Mouse (Mus musculus): ENCODE results near the gene Tpm4.

Tpm4 gene

DNA sequence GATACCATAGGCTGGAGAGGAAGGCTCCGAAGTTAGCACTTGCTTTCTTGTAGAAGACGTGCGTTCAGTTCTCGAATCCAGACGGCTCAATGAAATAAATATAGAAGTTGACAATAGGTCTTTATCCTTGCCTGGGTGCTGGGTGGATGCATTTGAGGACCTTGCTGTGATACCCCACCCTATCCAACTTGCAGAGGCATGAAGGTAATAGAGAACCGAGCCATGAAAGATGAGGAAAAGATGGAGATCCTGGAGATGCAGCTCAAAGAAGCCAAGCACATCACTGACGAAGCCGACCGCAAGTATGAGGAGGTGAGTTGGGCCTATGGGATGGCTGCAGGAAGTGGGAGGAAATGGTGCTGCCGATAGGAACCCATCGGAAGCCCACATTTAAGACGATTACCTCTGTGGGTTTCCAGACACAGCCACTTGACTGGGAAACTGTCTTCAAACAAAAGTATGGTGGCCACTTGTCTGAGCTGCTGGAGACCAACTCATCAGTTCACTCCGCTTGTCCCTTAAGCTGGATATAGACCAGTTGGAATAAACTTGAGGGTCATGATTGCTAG is 8.6 kb downstream of the Tpm4 start:
- in situ Hi-C loops (cut with MboI): no loop called here

DNA sequence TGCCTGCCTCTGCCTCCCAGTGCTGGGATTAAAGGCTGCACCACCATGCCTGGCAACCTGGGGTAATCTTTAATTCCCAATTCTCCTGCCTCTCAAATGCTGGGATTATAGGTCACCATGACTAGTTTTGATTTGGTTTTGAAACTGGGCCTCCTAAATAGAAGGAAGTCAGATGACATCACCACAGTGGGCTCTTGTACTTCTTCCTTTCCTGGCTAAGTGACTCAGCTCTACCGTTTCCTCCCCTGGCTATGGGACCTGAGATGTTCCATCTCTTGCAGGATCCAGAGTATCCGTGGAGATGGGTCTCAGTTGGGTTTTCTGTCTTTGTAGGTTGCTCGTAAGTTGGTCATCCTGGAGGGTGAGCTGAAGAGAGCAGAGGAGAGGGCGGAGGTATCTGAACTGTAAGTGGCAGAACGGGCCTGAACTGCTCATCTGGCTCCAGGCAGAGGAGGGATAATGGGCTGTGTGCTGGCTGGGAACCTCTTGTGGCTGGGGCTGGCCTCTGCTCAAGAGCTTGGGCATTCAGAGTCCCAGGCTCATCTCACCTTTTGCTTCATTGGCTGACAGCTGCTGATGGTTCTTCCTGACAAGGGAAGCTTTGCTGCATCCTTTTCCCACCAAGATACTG is 9.7 kb downstream of the Tpm4 start:
- in situ Hi-C loops (cut with MboI): no loop called here

DNA sequence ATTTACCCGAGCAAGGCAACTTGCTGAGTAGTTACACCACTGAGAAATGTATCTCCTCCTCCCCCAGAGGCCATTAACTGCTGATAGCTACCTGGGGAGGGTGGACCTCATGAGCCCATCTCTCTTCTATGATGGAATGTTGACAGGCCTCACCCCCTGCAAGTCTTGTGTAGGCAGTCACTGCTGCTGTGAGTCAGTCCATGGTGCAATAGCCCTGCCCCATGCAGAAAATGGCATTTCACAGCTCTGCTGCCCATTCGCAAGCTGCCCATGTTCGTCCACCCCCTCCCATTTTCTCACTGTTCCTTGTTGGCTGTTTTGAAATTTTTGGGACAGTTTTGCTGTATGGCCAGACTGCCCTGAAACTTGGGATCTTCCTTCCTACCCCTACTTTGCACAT is 10.7 kb downstream of the Tpm4 start:
- in situ Hi-C loops (cut with MboI): no loop called here

DNA sequence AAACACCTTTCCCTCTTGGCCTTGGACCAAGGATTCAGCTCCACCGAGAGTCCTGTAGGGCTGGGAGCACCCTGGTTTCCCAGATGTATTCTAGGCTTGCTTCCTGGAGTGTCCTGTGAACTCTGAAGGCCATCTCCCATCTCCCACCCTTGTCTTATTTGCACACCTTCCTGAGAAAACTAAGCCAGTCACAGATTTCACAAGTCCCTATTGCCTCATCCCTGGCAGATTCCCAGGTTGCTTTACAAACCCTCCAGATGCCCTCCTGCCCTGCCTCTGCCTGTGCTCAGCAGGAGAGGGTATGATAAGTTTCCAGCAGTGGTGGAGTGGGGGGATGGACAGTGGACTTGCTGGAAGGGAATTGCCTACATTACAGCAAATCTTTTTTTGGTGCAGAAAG is 11.3 kb downstream of the Tpm4 start:
- in situ Hi-C loops (cut with MboI): no loop called here

DNA sequence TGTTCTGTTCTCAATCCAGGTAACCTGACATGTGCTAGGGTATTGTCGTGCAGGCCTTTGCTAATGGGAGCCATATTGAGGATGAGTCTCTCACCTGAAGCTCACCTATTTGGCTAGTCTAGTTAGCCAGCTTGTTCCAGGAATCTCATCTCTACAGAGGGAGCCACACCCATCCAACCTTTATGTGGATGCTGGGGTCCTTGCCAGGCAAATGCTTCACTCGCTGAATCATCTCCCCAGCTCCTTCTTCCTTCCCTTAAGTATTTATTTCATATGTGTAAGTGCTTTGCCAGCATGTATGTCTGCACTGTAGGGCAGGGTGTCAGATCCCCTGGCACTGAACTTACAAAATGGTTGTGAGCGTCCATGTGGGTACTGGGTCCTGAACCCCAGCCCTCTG is 11.8 kb downstream of the Tpm4 start:
- in situ Hi-C loops (cut with MboI): no loop called here

DNA sequence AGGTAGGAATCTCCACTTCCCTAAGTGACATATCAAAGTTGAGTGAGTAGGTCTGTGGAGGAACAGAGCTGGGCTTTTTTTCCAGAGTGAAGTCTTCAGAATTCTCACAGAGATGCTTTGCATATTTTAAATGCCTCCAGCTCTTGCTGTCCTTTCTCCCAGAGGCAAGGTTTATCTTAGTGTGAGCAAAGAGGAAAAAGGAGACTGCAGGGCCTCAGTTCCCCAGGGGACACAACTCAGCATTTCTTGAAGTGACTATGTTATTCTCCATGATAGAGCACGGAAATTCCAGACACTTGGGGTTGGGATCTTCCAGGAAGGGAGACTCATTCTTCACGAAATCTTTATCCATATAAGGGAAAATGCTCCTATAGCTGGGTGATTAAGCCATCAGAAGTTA is 12.5 kb downstream of the Tpm4 start:
- in situ Hi-C loops (cut with MboI): no loop called here

DNA sequence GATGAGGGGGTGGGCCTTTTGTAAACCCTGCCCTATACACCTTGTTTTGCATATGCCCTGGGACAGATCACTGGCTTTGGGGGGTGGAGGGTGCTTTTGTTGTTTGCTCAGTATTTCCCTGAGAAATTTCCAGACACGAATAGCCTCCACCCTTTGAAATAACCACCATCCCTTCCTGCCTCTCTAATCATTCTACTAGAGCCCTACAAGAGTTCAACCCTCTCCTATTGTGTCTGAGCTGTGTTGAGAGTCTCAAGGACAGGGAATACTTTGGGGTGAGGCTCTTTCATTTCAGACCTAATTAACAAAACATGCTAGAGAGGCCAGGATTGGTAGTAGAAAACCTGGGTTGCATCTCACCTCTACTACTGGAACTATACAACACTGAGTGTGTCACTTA is 14.3 kb downstream of the Tpm4 start:
- in situ Hi-C loops (cut with MboI): no loop called here

DNA sequence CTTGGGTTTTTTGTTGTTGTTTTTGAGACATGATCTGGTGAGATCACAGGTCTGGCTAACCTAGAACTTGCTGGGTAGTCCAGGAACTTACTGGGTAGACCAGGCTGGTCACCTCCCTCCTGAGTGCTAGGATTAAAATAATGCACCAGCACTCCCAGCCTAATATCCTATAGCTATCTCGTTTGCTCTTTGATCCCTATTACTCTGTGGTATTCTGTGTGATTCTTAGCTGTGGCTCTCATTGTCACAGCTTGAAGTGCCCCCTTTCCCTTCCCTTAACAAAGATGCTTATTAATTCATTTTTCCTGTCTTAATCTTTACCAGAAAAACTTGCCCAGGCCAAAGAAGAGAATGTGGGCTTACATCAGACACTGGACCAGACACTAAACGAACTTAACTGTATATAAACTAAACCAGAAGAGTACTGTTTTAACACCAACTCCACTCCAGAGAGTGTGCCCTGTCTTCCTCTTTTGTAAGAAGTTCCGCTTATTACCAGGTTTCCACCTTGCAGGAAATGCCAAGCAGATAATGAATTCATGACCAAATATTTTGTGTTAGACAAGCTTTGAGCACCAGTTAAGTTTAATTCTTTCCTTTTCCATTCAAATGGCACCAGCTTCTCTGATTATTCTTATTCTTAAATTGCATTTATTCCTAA is 16.8 kb downstream of the Tpm4 start:
- in situ Hi-C loops (cut with MboI): no loop called here

DNA sequence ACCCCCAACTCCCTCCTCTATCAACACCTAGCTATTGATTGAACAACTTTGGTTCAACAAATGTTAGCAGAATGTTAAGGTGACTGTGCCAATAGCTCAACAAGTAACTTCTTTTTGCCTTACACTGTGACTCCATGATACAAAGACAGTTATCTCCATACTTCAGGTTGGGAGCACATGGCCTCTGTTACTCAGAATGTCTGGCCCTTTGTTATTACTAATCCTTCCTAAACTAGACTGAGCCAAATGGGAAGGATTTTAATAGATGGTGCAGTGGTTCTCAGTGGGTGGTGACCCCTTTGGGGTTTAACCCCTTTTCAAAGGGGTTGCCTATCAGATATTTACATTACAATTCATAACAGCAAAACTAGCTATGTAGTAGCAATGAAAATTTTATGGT is 18.6 kb downstream of the Tpm4 start:
- in situ Hi-C loops (cut with MboI): no loop called here

DNA sequence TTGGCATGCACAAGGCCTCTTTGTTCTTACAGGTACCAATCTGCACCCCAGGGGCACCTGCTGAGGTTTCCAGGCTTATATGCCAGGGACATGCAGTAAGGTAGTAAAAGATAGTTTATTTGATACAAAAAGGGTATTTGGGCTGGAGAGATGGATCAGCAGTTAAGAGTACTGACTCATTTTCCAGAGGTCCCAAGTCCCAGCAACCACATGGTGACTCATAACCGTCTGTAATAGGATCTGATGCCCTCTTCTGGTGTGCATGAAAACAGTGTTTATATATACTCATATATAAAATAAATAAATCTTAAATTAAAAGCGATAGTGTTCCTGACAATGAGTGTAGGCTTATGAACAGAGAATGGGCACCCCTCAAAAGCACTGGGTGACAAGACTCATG is 23.3 kb downstream of the Tpm4 start:
- in situ Hi-C loops (cut with MboI): no loop called here

DNA sequence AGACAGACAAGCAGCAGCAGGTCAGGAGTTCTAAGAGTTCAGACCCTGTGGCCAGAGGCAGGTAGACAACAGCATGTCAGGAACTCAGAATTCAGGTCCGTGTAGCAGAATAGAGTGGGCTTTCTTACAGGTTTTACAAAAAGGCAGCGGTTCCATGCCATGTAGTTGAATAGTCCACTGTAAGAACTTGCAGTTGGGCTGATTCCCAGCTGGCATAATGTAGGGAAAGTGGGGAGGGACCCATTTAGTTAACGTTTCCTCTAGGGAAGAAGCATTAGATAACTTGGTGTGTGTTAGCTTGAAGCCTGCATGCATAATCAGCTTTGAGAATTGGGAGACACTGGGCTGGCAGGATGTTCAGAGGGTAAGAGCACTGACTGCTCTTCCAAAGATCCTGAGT is 24.0 kb downstream of the Tpm4 start:
- in situ Hi-C loops (cut with MboI): no loop called here

DNA sequence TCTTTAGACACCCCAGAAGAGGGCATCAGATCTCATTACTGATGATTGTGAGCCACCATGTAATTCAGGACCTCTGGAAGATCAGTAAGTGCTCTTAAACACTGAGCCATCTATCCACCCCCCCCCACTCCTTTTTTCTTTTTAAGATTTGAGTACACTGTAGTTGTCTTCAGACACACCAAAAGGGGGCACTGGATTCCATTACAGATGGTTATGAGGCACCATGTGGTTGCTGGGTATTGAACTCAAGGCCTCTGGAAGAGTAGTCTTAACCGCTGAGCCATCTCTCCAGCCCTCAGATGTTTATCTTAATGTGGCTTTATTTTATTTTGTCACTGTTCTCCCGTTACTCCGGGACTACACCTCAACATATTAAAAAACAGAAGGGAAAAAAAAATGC is 25.2 kb downstream of the Tpm4 start:
- in situ Hi-C loops (cut with MboI): no loop called here

DNA sequence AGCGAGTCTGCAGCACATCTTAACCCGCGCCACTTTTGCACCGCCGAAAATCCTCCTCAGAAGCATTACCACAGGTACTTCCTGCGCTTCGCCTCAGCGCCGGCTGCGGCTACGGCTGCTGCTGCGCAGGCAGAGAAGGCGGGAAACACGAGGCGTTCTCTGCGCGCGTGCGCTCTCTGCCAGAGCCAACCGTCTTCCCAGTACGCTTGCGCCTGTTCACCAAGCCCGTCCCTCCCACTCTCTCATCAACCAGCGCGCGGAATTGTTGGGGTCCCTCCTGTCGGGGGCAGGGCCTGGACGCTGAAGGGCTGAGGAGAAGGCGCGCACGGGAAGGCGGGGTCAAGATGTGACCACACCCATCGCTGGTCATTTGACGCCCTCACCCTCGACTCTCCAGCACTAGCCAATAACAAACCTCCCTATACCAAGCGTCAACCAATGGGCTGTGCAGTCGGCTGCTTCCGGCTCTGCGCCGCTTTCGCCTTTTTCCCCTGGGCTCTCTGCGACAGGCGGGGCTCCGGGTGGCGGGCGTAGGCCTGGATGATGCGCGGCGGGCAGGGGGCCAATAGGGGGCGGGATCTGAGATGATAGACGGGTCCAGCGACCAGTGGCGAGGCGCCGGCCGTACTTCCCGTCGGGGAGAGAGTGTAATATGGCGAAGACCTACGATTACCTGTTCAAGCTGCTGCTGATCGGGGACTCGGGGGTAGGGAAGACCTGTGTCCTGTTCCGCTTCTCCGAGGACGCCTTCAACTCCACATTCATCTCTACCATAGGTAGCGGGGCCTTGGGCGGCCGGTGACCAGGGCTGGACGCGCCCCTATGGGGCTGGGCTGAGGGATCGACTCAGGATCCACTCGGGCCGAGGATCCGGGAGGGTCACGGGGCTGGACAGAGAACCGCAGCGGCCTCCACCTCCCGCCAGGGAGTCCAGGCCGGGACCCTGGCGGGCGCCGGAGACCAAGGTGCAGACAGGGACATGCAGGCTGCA is 26.2 kb downstream of the Tpm4 start, which contains the start of gene Rab8a:
TSS of gene Rab8a (plus strand) at position 494 of the 991 bp plus-strand sequence.
- in situ Hi-C loops (cut with MboI): no loop called here

DNA sequence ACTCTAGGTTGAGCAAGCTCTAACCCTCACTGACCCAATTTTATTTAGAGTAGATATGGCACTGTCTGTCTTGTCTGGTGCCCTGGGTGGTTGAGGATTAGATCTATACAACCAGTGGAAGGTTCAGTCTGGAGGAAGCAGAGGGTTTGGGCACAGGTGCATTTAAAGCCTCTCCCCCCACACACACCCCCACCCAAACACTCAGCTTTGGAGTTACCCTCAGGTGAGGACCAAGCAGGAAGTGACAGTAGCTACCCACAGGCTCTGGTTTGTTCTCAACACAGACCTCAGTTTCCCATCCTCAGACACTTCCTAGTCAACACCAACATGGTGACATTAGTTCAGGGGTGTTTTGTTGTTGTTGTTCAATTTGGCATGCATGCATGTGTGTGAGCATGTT is 28.0 kb downstream of the Tpm4 start:
- in situ Hi-C loops (cut with MboI): no loop called here

DNA sequence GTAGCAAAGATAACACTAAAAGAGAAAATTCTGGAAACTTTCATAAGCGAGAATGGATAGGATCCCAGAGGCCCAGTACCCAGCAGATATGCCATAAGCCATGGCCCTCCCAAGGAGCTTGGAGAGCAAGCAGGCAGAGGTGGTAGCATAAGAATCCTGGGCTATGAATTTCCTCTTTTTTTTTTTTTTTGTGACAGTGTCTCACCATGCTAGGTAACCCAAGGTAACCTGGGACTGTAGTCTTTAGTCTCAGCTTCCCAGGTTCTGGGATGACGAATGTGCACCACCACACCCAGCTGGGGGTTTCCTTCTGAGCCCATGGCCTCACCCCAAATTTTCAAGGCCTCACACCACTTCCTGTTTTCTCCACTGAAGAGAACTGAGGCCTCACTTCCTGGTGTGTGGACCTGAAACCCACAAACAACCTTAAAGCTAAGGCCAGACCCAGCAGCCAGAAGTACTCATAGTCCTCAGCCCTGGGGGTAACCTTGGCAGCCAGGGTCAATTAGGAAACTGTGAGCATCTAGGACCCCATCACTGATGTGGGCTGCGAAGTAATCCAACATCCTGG is 34.4 kb downstream of the Tpm4 start:
- in situ Hi-C loops (cut with MboI): no loop called here

DNA sequence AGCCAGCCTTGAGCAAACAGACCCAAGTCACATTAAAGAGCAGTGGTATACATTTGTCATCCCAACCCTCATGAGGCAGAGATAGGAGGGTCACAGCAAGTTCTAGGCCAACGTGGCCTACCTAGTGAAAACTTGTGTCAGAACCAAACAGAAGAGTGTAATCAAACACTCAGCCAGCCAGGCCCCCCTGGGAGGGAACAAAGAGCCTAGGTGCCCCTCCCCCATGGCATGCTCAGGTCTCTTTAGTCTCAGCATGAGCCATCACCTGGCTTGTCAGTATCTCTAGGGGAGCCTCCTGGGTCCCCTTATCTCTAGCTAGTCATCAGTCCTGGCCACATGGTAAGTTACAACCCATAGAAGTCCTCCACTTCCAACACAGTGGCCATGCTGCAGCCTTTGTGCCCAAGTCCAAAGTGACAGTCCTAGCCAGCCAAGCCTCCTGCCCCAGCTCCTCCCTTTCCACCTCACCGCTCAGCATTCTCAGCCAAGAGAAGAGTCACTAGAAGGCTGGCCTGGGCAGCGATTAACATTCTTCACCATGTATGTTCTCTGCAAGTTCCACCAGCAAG is 35.0 kb downstream of the Tpm4 start:
- in situ Hi-C loops (cut with MboI): loop anchor here (10.0 kb wide), 1 partner anchor 195 kb away; no protein-coding TSS in a partner anchor

DNA sequence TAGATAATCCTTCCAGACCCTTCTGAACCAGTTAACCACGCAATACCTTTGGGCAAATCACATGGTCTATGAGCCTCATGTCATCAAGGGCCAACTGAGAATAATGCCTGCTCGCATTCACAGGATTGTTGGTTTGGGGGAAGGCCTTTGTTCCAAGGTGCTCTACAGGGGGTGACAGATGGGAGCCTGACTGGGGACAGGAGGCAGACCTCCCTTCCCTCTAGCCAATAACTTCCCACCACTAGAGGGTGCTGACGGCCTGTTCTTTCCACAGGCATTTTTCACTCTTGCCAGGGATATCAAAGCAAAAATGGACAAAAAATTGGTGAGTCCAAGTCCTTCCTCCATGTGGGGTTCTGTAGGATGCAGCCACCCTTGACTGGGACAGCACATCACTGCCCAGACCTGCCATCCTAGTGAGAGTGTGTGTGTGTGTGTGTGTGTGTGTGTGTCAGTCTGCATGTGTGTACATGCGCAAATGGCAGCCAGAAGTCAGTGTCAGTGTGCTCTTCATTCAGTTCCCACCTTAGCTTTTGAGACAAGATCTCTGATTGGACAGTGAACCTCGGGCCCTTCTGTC is 42.7 kb downstream of the Tpm4 start:
- in situ Hi-C loops (cut with MboI): loop anchor here (10.0 kb wide), 1 partner anchor 187 kb away; no protein-coding TSS in a partner anchor

DNA sequence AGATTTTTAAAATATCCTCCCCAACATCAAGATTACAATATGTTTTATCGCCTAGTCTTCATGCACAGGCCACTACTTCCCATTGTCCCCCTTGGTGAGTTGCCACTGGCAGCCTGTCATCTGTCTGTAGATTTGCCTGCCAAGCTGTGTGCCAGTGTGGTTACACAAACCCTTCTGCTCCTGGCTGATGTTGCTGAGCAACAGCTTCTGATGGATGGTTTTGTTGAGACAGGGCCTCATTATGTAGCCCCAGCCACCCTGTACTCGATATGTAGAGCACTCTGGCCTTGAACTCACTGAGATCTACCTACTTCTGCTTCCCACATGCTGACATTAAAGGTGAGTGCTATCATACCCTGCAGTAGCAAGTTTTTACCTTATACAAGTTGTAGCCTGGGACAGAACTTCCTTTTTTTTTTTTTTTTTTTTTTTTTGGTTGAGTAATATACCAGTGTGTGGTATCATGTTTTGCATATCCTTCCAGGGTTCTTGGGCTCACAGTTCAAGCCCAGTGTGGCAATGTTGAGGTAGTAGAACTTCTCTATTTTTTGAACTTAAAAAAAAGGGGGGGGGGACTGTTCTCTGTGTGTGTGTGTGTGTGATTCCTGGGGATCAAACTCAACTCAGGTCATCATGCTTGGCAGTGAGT is 48.9 kb downstream of the Tpm4 start:
- in situ Hi-C loops (cut with MboI): no loop called here

DNA sequence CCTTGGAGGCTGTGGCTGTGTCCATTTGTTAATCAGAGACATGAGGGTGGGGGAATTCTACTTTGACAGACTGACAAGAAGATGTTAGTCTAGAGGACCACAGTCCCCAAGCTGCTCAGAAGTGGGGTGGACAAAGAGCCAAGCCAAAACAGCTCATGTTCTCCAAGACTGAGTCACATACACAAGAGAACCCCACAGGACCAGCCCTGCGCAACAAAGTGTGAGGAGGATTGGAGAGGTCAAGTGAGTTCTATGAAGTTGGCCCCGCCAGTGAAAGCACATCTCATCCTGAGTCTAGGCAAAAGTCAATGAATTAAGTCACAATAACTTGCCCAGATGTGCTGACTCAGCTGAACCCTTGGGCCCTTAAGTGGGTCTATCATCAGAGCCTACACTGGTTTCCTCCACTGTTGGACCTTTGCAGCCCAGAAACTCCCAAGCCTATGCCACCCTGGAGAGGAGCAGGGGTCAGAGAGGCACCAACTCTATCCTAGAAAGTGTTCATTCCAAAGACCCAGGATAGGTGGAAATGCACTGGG is 53.1 kb downstream of the Tpm4 start:
- in situ Hi-C loops (cut with MboI): no loop called here
